Mouse (Mus musculus) forebrain, embryonic 14.5 days (tissue): ENCODE measurements at regions not wholly inside any gene's neighbourhood (a gene's known extent, or its start where the extent isn't known, plus 50 kb on each side); places are given as distances from the start of the nearest gene placed in this dataset.
A peak's percentile ranks its signal among the peaks of the same experiment; 100 is the strongest.

Source experiments
- ATAC-seq: fragments of 200-750 bp; cut with Nextera tagmentation; 2 replicates; pipeline ENCODE4 v1.8.0; 2017; ENCODE audit warnings: mild to moderate bottlenecking, moderate library complexity
- DNase-seq: peaks from one replicate; pipeline ENCODE4 v3.0.0-alpha.2; 2015; ENCODE audit warnings: low spot score
- H3K27ac ChIP-seq: fragments of 300-500 bp; sonication (generic); 2 replicates; pipeline ENCODE4 v1.5.1; 2014; ENCODE audit warnings: low read depth, mild to moderate bottlenecking, control low read depth, low read length, moderate library complexity
- H3K27me3 ChIP-seq: fragments of 300-500 bp; sonication (generic); replicated peaks from 2 replicates; pipeline ENCODE4 v1.6.1; 2014; ENCODE audit warnings: low read length, control low read depth, mixed read lengths; ENCODE audit not compliant: control insufficient read depth, insufficient read depth
- H3K36me3 ChIP-seq: fragments of 300-500 bp; sonication (generic); 2 replicates; pipeline ENCODE4 v1.6.1; 2014; ENCODE audit warnings: low read length, control low read depth; ENCODE audit not compliant: control insufficient read depth, insufficient read depth
- H3K4me1 ChIP-seq: fragments of 300-500 bp; sonication (generic); 2 replicates; pipeline ENCODE4 v1.6.1; 2014; ENCODE audit warnings: antibody characterized with exemption, low read length, control low read depth; ENCODE audit not compliant: control insufficient read depth, insufficient read depth
- H3K4me2 ChIP-seq: fragments of 300-500 bp; sonication (generic); 2 replicates; pipeline ENCODE4 v1.6.1; 2014; ENCODE audit warnings: mild to moderate bottlenecking, control low read depth, low read length
- H3K4me3 ChIP-seq: fragments of 300-500 bp; sonication (generic); 2 replicates; pipeline ENCODE4 v1.5.1; 2014; ENCODE audit warnings: low read depth, low read length, control low read depth
- H3K9ac ChIP-seq: fragments of 300-500 bp; sonication (generic); 2 replicates; pipeline ENCODE4 v1.6.1; 2014; ENCODE audit warnings: mild to moderate bottlenecking, low read length, control low read depth, moderate library complexity
- H3K9me3 ChIP-seq: fragments of 300-500 bp; sonication (generic); replicated peaks from 2 replicates; pipeline ENCODE4 v1.6.1; 2016; ENCODE audit warnings: low read length, control low read depth, mixed read lengths; ENCODE audit not compliant: control insufficient read depth
- WGBS: fragments of 180-500 bp; shearing (Covaris S2); extraction: QIAGEN DNeasy Blood & Tissue Kit; methylation state at CpG from one replicate; pipeline ENCODE4 v1.1.7; 2014; 5-methylcytosine and 5-hydroxymethylcytosine counted together

DNA sequence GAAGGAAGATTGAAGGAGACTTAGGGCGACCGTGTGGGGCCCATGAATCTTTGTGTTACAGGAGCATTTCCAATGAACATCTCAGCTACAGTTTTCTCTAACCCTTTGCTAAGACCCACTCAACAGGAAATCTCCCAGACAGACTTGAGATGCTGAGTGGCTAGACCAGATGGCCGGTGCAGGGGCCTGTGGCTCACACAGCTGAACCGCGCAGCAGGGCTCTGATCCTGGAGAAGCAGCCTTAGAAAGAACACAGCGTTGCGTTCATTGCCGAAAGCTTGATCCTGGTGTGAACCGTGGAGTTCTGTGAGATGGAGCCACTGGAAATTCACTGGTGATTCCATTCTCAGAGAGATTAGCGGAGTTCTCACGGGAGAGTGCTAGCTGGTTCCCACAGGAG, 115.9 kb upstream of the Spata13 start:
- ATAC-seq = no peak
- Histone ChIP-seq H3K4me2 (no peak overlapping the region), H3K27me3 (no peaks in the 10 kb centered on the region), H3K4me3 (no peak overlapping the region), H3K9me3 (no peaks in the 10 kb centered on the region), H3K9ac (no peak overlapping the region), H3K27ac (no peak overlapping the region), H3K36me3 (no peaks in the 10 kb centered on the region), H3K4me1 (no peaks in the 10 kb centered on the region)
- WGBS = 96% methylated on average over 11 of the region's 11 CpGs
- no peak for DNase-seq

DNA sequence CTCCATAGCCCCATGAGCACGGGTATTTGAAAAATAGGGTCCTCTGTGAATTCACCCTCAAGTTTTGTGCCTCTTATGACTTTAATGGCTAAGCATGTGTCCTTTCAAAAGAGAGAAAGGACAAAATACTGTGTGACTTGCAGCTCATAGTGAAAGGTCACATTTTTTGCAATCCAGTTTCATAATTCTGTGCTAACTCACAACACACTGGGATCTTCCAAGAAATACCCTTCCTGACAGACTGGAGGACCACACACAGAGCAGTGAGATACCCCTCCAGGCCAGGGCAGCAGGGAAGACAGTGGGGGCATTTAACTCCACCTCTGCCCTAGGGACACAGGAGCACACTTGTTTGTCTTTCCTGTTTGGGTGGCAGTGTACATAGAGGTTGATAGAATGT, 110.8 kb upstream of the Spata13 start:
- DNase-seq = no peak
- Histone ChIP-seq H3K4me1 (no peaks in the 10 kb centered on the region), H3K4me2 (no peak overlapping the region), H3K27ac (no peak overlapping the region), H3K36me3 (no peaks in the 10 kb centered on the region), H3K9me3 (no peaks in the 10 kb centered on the region), H3K27me3 (no peaks in the 10 kb centered on the region), H3K4me3 (no peak overlapping the region), H3K9ac (no peak overlapping the region)
- WGBS = 66% methylated on average over 1 of the region's 1 CpGs
- no peak for ATAC-seq

DNA sequence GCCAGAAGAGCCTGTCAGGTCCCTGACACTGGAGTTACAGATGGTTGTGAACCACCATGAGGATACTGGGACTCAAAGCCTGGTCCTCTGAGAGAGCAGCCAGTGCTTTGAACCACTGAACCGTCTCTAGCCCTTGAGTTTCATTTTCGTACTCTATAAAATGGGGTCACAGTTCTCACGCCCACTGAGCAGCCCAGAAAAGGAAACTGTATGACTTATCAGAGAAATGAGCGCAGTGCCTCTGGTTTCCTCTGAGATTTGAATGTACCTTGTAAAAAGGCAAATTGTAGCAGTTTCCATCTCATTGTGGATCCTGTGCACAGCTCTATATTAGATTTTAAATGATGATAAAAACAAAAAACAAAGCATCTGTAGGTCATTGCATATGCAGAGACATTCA, 108.9 kb upstream of the Spata13 start:
- no peak overlapping the region for H3K9ac ChIP-seq
- no peaks in the 10 kb centered on the region for H3K27me3 ChIP-seq
- no peaks in the 10 kb centered on the region for H3K9me3 ChIP-seq
- H3K4me3 ChIP-seq = no peak overlapping the region
- peaks cover 8% of the 10 kb centered on the region for H3K4me1 ChIP-seq
- DNase-seq (no peak), ATAC-seq (no peak)
- H3K4me2 ChIP-seq = no peak overlapping the region
- H3K36me3 ChIP-seq = no peaks in the 10 kb centered on the region
- H3K27ac ChIP-seq = no peak overlapping the region
- 86% methylated on average over 4 of the region's 4 CpGs for WGBS

DNA sequence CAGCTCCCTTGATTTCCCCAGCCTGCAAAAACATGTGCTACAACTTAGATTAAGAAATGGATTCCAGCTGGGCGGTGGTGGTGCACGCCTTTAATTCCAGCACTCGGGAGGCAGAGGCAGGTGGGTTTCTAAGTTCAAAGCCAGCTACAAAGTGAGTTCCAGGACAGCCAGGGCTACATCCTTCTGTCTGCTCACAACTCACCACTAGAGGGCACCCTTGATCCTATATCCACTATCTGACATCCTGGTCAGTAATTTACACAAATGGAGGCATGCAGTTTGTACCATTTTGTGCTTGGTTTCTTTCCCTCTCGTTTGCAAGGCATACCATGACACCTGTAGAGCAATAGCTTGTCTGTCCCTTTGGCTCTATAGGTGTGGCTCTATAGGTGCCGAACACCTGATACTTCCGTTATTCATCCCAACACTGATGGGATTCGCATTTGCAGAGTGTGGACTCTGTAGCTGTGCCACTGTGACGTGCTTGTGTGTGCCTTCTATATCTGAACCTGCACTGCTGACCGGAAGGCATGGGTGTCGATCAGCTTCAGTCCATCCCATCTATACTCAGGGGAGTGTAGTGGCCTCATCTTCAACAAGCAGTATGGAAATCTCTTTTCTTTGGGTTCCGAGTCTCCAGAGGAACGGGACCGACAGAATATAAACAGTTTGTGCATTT, 108.4 kb upstream of the Spata13 start:
- peak; percentile 93 for DNase-seq
- no peak overlapping the region for H3K9ac ChIP-seq
- H3K4me2 ChIP-seq = no peak overlapping the region
- H3K27me3 ChIP-seq = no peaks in the 10 kb centered on the region
- no peaks in the 10 kb centered on the region for H3K9me3 ChIP-seq
- H3K4me3 ChIP-seq = no peak overlapping the region
- H3K4me1 ChIP-seq = peaks cover 14% of the 10 kb centered on the region
- 65% methylated on average over 13 of the region's 13 CpGs for WGBS
- H3K27ac ChIP-seq = no peak overlapping the region
- peak; percentile 65 for ATAC-seq
- no peaks in the 10 kb centered on the region for H3K36me3 ChIP-seq

DNA sequence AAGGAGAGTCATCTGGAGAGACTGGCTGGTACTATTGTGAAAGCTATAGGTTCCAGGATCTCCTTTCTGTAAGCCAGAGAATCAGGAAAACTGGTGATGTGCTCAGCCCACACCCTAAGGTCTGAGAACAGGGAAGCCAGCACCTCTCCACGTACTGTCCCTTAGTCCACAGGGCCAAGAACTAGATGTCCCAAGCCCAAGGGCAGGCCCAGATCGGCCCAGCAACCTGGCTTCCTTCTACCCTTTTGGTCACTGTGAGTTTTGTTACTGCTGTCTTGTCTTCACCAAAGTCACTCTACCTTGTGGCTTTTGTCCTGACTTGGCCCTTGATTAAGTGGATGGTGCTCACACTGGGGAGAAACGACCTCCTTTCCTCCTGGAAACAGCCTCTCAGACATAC, 107.8 kb upstream of the Spata13 start:
- Histone ChIP-seq H3K9me3 (no peaks in the 10 kb centered on the region), H3K27me3 (no peaks in the 10 kb centered on the region), H3K36me3 (no peaks in the 10 kb centered on the region), H3K4me1 (peaks cover 16% of the 10 kb centered on the region), H3K4me3 (no peak overlapping the region), H3K9ac (no peak overlapping the region), H3K4me2 (no peak overlapping the region), H3K27ac (no peak overlapping the region)
- 69% methylated on average over 3 of the region's 3 CpGs for whole genome bisulfite sequencing
- ATAC-seq (no peak), DNase-seq (no peak)

DNA sequence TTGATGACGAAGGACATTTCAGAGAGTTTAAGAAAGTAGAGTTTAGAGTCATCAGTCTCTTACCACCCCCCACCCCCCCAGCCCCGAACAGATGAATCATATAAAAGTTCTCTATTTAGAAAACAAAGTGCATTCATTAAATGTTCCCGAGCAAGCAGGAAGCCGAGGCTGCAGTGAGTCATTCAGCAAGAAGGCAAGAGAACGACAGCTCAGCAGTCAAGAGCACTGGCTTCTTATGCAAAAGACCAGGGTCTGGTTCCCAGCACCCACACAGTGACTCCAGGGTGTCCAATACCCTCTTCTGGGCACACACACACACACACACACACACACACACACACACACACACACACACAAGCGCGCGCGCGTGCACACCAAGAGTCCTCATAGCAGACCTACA, 107.0 kb upstream of the Spata13 start:
- H3K9ac ChIP-seq = no peak overlapping the region
- no peaks in the 10 kb centered on the region for H3K27me3 ChIP-seq
- no peak overlapping the region for H3K27ac ChIP-seq
- no peak overlapping the region for H3K4me3 ChIP-seq
- no peak overlapping the region for H3K4me2 ChIP-seq
- 72% methylated on average over 10 of the region's 10 CpGs for WGBS
- ATAC-seq = no peak
- DNase-seq = no peak
- H3K4me1 ChIP-seq = peaks cover 16% of the 10 kb centered on the region
- H3K36me3 ChIP-seq = no peaks in the 10 kb centered on the region
- H3K9me3 ChIP-seq = no peaks in the 10 kb centered on the region

DNA sequence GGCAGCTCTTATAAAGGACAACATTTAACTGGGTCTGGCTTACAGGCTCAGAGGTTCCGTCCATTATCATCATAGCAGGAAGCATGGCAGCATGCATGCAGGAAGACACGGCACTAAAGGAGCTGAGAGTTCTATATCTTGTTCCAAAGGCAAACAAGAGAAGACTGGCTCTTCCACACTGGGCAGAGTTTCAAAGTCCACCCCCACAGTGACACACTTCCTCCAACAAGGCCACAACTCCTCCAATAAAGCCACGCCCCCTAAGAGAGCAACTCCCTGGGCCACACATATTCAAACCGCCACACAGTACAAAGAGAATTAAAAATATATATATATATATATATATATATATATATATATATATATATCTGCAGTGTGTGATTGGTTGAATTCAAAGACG, 105.8 kb upstream of the Spata13 start:
- DNase-seq (no peak), ATAC-seq (no peak)
- no peaks in the 10 kb centered on the region for H3K9me3 ChIP-seq
- H3K36me3 ChIP-seq = no peaks in the 10 kb centered on the region
- H3K4me2 ChIP-seq = no peak overlapping the region
- peaks cover 17% of the 10 kb centered on the region for H3K4me1 ChIP-seq
- no peak overlapping the region for H3K9ac ChIP-seq
- H3K27ac ChIP-seq = no peak overlapping the region
- H3K4me3 ChIP-seq = no peak overlapping the region
- no peaks in the 10 kb centered on the region for H3K27me3 ChIP-seq
- 98% methylated on average over 5 of the region's 5 CpGs for WGBS

DNA sequence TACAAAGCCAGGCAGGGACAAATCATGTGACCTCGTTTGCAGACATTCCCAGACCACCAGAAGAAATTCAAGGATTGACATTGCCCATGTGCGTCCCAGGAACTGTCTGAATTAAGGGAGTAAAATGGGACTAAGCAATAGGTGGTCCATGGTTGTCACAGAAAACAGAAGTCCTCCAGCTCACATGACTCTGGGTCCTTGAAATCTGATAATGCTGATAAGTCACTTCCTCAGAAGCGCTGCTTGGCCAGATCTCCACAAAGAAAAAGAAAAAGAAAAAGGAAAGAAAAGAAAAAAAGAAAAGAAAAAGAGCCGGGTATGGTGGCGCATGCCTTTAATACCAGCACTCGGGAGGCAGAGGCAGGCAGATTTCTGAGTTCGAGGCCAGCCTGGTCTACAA, 105.3 kb upstream of the Spata13 start:
- Histone ChIP-seq H3K36me3 (no peaks in the 10 kb centered on the region), H3K9ac (no peak overlapping the region), H3K4me3 (no peak overlapping the region), H3K27me3 (no peaks in the 10 kb centered on the region), H3K9me3 (no peaks in the 10 kb centered on the region), H3K27ac (no peak overlapping the region), H3K4me1 (peaks cover 23% of the 10 kb centered on the region), H3K4me2 (no peak overlapping the region)
- WGBS = 81% methylated on average over 7 of the region's 7 CpGs
- DNase-seq (no peak), ATAC-seq (no peak)

DNA sequence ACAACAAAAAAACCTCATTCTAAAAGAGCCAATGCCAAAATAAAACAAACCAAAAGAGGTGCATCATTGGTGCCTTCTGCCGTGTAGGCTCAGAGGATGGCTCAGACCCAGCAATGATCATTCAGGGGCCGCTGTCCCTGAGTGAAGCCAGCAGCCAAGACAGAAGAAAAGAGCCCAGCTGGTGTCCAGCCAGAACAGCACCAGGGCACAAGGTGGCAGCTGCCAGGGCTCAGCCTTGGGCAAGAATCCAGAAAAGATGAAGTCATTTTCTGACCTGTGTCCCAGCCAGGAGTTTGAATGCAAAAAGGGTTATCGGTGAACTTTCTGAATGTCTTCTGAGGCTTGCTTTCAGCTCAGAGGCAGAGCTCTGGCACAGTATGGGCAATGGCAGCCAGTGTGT, 104.8 kb upstream of the Spata13 start:
- peak overlapping the region; percentile 65; the same call in 1 of the 2 replicates for H3K27ac ChIP-seq

More for the DNA sequence above, 104.8 kb upstream of the Spata13 start:
- no peaks in the 10 kb centered on the region for H3K9me3 ChIP-seq
- 15% methylated on average over 3 of the region's 3 CpGs for WGBS
- H3K27me3 ChIP-seq = no peaks in the 10 kb centered on the region
- H3K36me3 ChIP-seq = no peaks in the 10 kb centered on the region
- H3K4me2 ChIP-seq = no peak overlapping the region
- H3K4me1 ChIP-seq = peaks cover 26% of the 10 kb centered on the region
- no peak overlapping the region for H3K4me3 ChIP-seq
- peak; percentile 32 for ATAC-seq
- peak; percentile 84 for DNase-seq
- H3K9ac ChIP-seq = no peak overlapping the region
